Mouse (Mus musculus) CH12.LX (cell line): ENCODE data around the gene 4930404N11Rik. TPM values are rescaled to one million over a fixed set of nuclear protein-coding genes. Genes with fewer than 3 reads are reported as not detected.

Experiments
- DNase-seq: peaks from one replicate; pipeline ENCODE4 v3.0.0-alpha.2; 2013; ENCODE audit errors: extremely low read depth
- H3K27ac ChIP-seq: 2 replicates; pipeline ENCODE4 v1.5.1; 2012; ENCODE audit warnings: low read depth, mild to moderate bottlenecking, control low read depth, moderate library complexity; ENCODE audit not compliant: insufficient read depth
- H3K27me3 ChIP-seq: replicated peaks from 2 replicates; pipeline ENCODE3; 2012; ENCODE audit warnings: inconsistent platforms
- H3K36me3 ChIP-seq, 2 experiments: replicated peaks in 1 of 2; 2 replicates each; pipeline versions ENCODE3 to v1.6.1; 2012; ENCODE audit warnings: inconsistent platforms in 1 of 2, low read length in 1 of 2, mild to moderate bottlenecking in 1 of 2, mixed read lengths in 1 of 2, moderate library complexity in 1 of 2; ENCODE audit not compliant: control insufficient read depth in 1 of 2, insufficient read depth in 1 of 2
- H3K4me1 ChIP-seq, 2 experiments: 2 replicates each; pipeline ENCODE4 v1.6.1; 2012; ENCODE audit warnings: inconsistent platforms in 1 of 2, moderate library complexity in 1 of 2; ENCODE audit not compliant: insufficient read depth in 2 of 2, control insufficient read depth in 1 of 2
- H3K4me2 ChIP-seq: 2 replicates; pipeline ENCODE4 v1.6.1; 2012; ENCODE audit warnings: low read depth, mild to moderate bottlenecking, control low read depth; ENCODE audit not compliant: poor library complexity, insufficient read depth, severe bottlenecking
- H3K4me3 ChIP-seq, 3 experiments: fragments of 150-350 bp in 1 of 3; sonication (generic) in 1 of 3; replicated peaks in 1 of 3; 2 replicates each; pipeline versions ENCODE3 to v1.5.1; 2011 to 2012; ENCODE audit warnings: low read depth in 2 of 3, low read length in 2 of 3, mild to moderate bottlenecking in 2 of 3, moderate library complexity in 2 of 3, control low read depth in 1 of 3, improper control_type of control experiment in 1 of 3, inconsistent platforms in 1 of 3, mixed read lengths in 1 of 3; ENCODE audit not compliant: poor library complexity in 1 of 3
- H3K79me2 ChIP-seq: replicated peaks from 2 replicates; pipeline ENCODE4 v1.6.1; 2012; ENCODE audit warnings: mild to moderate bottlenecking, moderate library complexity; ENCODE audit not compliant: control insufficient read depth, poor library complexity, insufficient read depth, severe bottlenecking; ENCODE audit errors: extremely low read depth
- H3K9ac ChIP-seq: 2 replicates; pipeline ENCODE4 v1.6.1; 2012; ENCODE audit warnings: low read depth, mild to moderate bottlenecking, control low read depth, moderate library complexity; ENCODE audit not compliant: insufficient read depth
- H3K9me3 ChIP-seq: replicated peaks from 2 replicates; pipeline ENCODE3; 2012; ENCODE audit warnings: low read length, inconsistent platforms, mixed read lengths
- CTCF ChIP-seq, 2 experiments: IDR thresholded peaks in 1 of 2; conservative IDR thresholded peaks in 1 of 2; 2 replicates each; pipeline ENCODE4 v1.5.1; 2011 to 2012; ENCODE audit warnings: low read depth in 2 of 2, low read length in 2 of 2, improper control_type of control experiment in 1 of 2, inconsistent platforms in 1 of 2, mild to moderate bottlenecking in 1 of 2, moderate library complexity in 1 of 2
- E2F4 ChIP-seq: IDR thresholded peaks from 2 replicates; pipeline ENCODE4 v1.6.1; 2011; ENCODE audit warnings: low read depth, low read length, improper control_type of control experiment; ENCODE audit not compliant: insufficient replicate concordance
- ELF1 ChIP-seq: IDR thresholded peaks from 2 replicates; pipeline ENCODE4 v1.6.1; 2014; ENCODE audit warnings: low read depth, mild to moderate bottlenecking, inconsistent platforms, low read length, improper control_type of control experiment
- EP300 ChIP-seq: IDR thresholded peaks from 2 replicates; pipeline ENCODE4 v1.6.1; 2011; ENCODE audit warnings: low read length, improper control_type of control experiment
- ETS1 ChIP-seq: conservative IDR thresholded peaks from 2 replicates; pipeline ENCODE4 v1.6.1; 2012; ENCODE audit warnings: low read depth, mild to moderate bottlenecking, inconsistent platforms, low read length, improper control_type of control experiment, moderate library complexity
- IRF4 ChIP-seq: IDR thresholded peaks from 2 replicates; pipeline ENCODE4 v1.6.1; 2014; ENCODE audit warnings: low read depth, mild to moderate bottlenecking, inconsistent platforms, low read length, improper control_type of control experiment
- JUN ChIP-seq: IDR thresholded peaks from 2 replicates; pipeline ENCODE4 v1.6.1; 2011; ENCODE audit warnings: low read depth, mild to moderate bottlenecking, low read length, improper control_type of control experiment, moderate library complexity; ENCODE audit not compliant: insufficient read depth
- JUND ChIP-seq: conservative IDR thresholded peaks from 2 replicates; pipeline ENCODE4 v1.6.1; 2011; ENCODE audit warnings: low read depth, low read length, improper control_type of control experiment
- MAFK ChIP-seq: IDR thresholded peaks from 2 replicates; pipeline ENCODE4 v1.6.1; 2011; ENCODE audit warnings: low read length, improper control_type of control experiment; ENCODE audit not compliant: insufficient replicate concordance
- MAX ChIP-seq: IDR thresholded peaks from 2 replicates; pipeline ENCODE4 v1.6.1; 2011; ENCODE audit warnings: low read length, improper control_type of control experiment
- MAZ ChIP-seq: IDR thresholded peaks from 2 replicates; pipeline ENCODE4 v1.6.1; 2012; ENCODE audit warnings: low read depth, mild to moderate bottlenecking, inconsistent platforms, low read length, improper control_type of control experiment, moderate library complexity
- MEF2A ChIP-seq: IDR thresholded peaks from 2 replicates; pipeline ENCODE4 v1.6.1; 2014; ENCODE audit warnings: low read depth, mild to moderate bottlenecking, inconsistent platforms, low read length, improper control_type of control experiment, borderline replicate concordance
- MXI1 ChIP-seq: IDR thresholded peaks from 2 replicates; pipeline ENCODE4 v1.6.1; 2011; ENCODE audit warnings: mild to moderate bottlenecking, low read depth, low read length, improper control_type of control experiment
- MYC ChIP-seq: IDR thresholded peaks from 2 replicates; pipeline ENCODE4 v1.6.1; 2011; ENCODE audit warnings: low read depth, mild to moderate bottlenecking, improper control_type of control experiment, low read length
- NRF1 ChIP-seq: IDR thresholded peaks from 2 replicates; pipeline ENCODE4 v1.6.1; 2014; ENCODE audit warnings: low read depth, mild to moderate bottlenecking, inconsistent platforms, low read length, improper control_type of control experiment, moderate library complexity
- POLR2A ChIP-seq: IDR thresholded peaks from 2 replicates; pipeline ENCODE4 v1.6.1; 2011; ENCODE audit warnings: low read depth, mild to moderate bottlenecking, improper control_type of control experiment, low read length
- POLR2AphosphoS2 ChIP-seq: IDR thresholded peaks from 2 replicates; pipeline ENCODE4 v1.6.1; 2011; ENCODE audit warnings: low read depth, low read length, improper control_type of control experiment
- RCOR1 ChIP-seq: conservative IDR thresholded peaks from 2 replicates; pipeline ENCODE4 v1.6.1; 2012; ENCODE audit warnings: low read depth, mild to moderate bottlenecking, inconsistent platforms, low read length, improper control_type of control experiment
- SMC3 ChIP-seq: IDR thresholded peaks from 2 replicates; pipeline ENCODE4 v1.6.1; 2011; ENCODE audit warnings: low read depth, low read length, improper control_type of control experiment
- TCF12 ChIP-seq: IDR thresholded peaks from 2 replicates; pipeline ENCODE4 v1.6.1; 2014; ENCODE audit warnings: low read depth, mild to moderate bottlenecking, inconsistent platforms, low read length, improper control_type of control experiment
- UBTF ChIP-seq: IDR thresholded peaks from 2 replicates; pipeline ENCODE4 v1.6.1; 2012; ENCODE audit warnings: low read depth, mild to moderate bottlenecking, inconsistent platforms, low read length, improper control_type of control experiment, moderate library complexity
- USF1 ChIP-seq: IDR thresholded peaks from 2 replicates; pipeline ENCODE4 v1.6.1; 2014; ENCODE audit warnings: low read depth, mild to moderate bottlenecking, inconsistent platforms, low read length, improper control_type of control experiment
- USF2 ChIP-seq: conservative IDR thresholded peaks from 2 replicates; pipeline ENCODE4 v1.6.1; 2011; ENCODE audit warnings: low read depth, low read length, improper control_type of control experiment
- ZKSCAN1 ChIP-seq: IDR thresholded peaks from 2 replicates; pipeline ENCODE4 v1.6.1; 2012; ENCODE audit warnings: low read depth, inconsistent platforms, low read length, improper control_type of control experiment, borderline replicate concordance
- ZMIZ1 ChIP-seq: IDR thresholded peaks from 2 replicates; pipeline ENCODE4 v1.6.1; 2012; ENCODE audit warnings: low read depth, mild to moderate bottlenecking, inconsistent platforms, low read length, improper control_type of control experiment
- dilution Hi-C: fragments of 300-500 bp; cut with MboI; formaldehyde crosslinking; loops from 2 replicates; pipeline ENCODE4 v1.14.3; 2020; ENCODE audit warnings: low sequenced_read_pairs; ENCODE audit not compliant: extremely low pct_unique_long_range_greater_than_20kb, extremely low pct_ligation_motif_present
- in situ Hi-C: fragments of 300-500 bp; cut with MboI; formaldehyde crosslinking; loops from 3 replicates; pipeline ENCODE4 v1.14.3; 2019; ENCODE audit warnings: low sequenced_read_pairs, low pct_ligation_motif_present, low pct_unique_long_range_greater_than_20kb, mixed read lengths
- polyA plus RNA-seq: library from polyadenylated mRNA; unstranded; fragments of >175 nt; gene quantifications from 2 replicates; pipeline ENCODE4 v1.2.1, GENCODE M21; 2012; ENCODE audit warnings: low read depth; ENCODE audit not compliant: insufficient read length
- total RNA-seq, 2 experiments: library from RNA; depleted of rRNA; stranded (reverse); fragments of 300-350 nt in 1 of 2; fragments of >200 nt in 1 of 2; gene quantifications; 2 replicates each; pipeline ENCODE4 v1.2.3; 2012 to 2014

4930404N11Rik gene
- total and polyA plus RNA-seq, 3 experiments = 0.23 to 5.2 (median 2.7) TPM

DNA sequence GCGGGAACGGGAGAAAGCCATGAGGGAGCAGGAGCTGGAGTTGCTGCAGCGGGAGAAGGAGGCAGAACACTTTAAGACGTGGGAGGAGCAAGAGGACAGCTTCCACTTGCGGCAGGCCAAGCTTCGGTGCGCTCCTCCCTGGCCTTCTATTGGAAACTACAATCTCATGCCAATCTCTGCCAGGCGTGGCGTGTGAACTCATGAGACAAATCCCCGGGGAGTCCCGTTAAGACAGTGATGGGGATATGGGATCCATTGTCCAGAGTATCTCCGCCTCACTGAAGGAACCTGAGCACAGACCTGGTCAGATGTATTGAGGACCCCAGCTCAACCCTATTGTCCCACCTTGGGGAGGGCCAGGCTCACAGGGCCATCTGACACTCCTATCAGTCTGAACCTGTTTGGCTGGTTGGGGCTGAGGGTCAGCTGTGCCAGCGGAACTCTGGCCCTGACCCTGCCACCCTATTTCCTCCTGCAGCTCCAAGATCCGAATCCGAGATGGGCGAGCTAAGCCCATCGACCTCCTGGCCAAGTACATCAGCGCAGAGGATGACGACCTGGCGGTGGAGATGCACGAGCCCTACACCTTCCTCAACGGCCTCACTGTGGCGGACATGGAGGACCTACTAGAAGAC, 42.4 kb downstream of the 4930404N11Rik start:
- no peak overlapping the region for H3K27ac ChIP-seq
- TF ChIP-seq ETS1 (no peak), ZMIZ1 (no peak), JUN (no peak), MEF2A (no peak), UBTF (no peak), NRF1 (no peak), ELF1 (no peak)
- no peaks in the 10 kb centered on the region for H3K27me3 ChIP-seq
- peaks cover 58 to 72% of the 10 kb centered on the region in 2 experiments for H3K36me3 ChIP-seq
- in situ Hi-C loops = no loop called here
- DNase-seq = no peak
- H3K4me1 ChIP-seq = peaks cover 12 to 32% of the 10 kb centered on the region in 2 experiments; a peak in 3 of 4 replicates
- dilution Hi-C loops = no loop called here
- H3K9ac ChIP-seq = no peak overlapping the region
- no peaks in the 10 kb centered on the region for H3K9me3 ChIP-seq
- no peak overlapping the region for H3K4me3 ChIP-seq
- H3K79me2 ChIP-seq = peaks cover 15% of the 10 kb centered on the region
- no peak overlapping the region for H3K4me2 ChIP-seq

GRCm38 (mm10) chr10:81322444-81322843, 43.2 kb downstream of the 4930404N11Rik start:
- Histone ChIP-seq H3K9ac (no peak overlapping the region), H3K27me3 (no peaks in the 10 kb centered on the region), H3K79me2 (peaks cover 15% of the 10 kb centered on the region), H3K4me1 (peaks cover 12 to 32% of the 10 kb centered on the region in 2 experiments; a peak in 3 of 4 replicates), H3K4me2 (0 out of 2 replicates have a peak overlapping the region, but pooled peaks have one; percentile 78), H3K4me3 (no peak overlapping the region), H3K36me3 (peaks cover 65 to 73% of the 10 kb centered on the region in 2 experiments), H3K9me3 (no peaks in the 10 kb centered on the region), H3K27ac (no peak overlapping the region)
- dilution Hi-C loops (no loop called here), in situ Hi-C loops (no loop called here)
- no peak for TF ChIP-seq MAX
- TF ChIP-seq POLR2A = no peak
- no peak for TF ChIP-seq RCOR1
- TF ChIP-seq MYC = no peak
- no peak for TF ChIP-seq SMC3
- no peak for TF ChIP-seq MAFK
- TF ChIP-seq CTCF (conservative IDR thresholded peaks at IDR 0.05 in 1 of 2, IDR thresholded peaks at IDR 0.05 in 1 of 2; ENCODE audit: low read depth in 2 of 2, low read length in 2 of 2) = no peak
- TF ChIP-seq ZMIZ1 = no peak
- no peak for TF ChIP-seq EP300
- TF ChIP-seq JUND = no peak
- no peak for TF ChIP-seq E2F4
- TF ChIP-seq TCF12 = no peak
- no peak for TF ChIP-seq POLR2AphosphoS2
- no peak for TF ChIP-seq IRF4
- no peak for TF ChIP-seq MXI1
- TF ChIP-seq USF1 = no peak
- TF ChIP-seq ZKSCAN1 = no peak
- no peak for TF ChIP-seq USF2
- TF ChIP-seq MAZ = no peak
- DNase-seq = no peak
